Mouse (Mus musculus) olfactory bulb, adult 2 months (tissue): ENCODE data around the gene Pcif1.

Source experiments
- CTCF ChIP-seq: fragments of 200-500 bp; IDR thresholded peaks from 2 replicates; pipeline ENCODE4 v1.5.1; 2012; ENCODE audit warnings: low read depth, mild to moderate bottlenecking, low read length, moderate library complexity; ENCODE audit not compliant: insufficient read depth
- POLR2A ChIP-seq: fragments of 200-500 bp; IDR thresholded peaks from 2 replicates; pipeline ENCODE4 v1.6.1; 2012; ENCODE audit warnings: mild to moderate bottlenecking, low read depth, low read length, moderate library complexity; ENCODE audit not compliant: insufficient read depth

GRCm38 (mm10) chr2:164894644-164895043, 15.5 kb downstream of the Pcif1 start:
- TF ChIP-seq POLR2A: no peak
- TF ChIP-seq CTCF: no peak
